Mouse (Mus musculus): ENCODE results near the gene Tac4.

- TF ChIP-seq POLR2A (IDR thresholded peaks at IDR 0.05; ENCODE audit: low read depth, low read length) (no peak), USF1 (IDR thresholded peaks at IDR 0.05; ENCODE audit: low read depth, low read length) (no peak), TCF12 (IDR thresholded peaks at IDR 0.05; ENCODE audit: low read depth, low read length) (no peak), CTCF (conservative IDR thresholded peaks at IDR 0.05 in 1 of 2, IDR thresholded peaks at IDR 0.05 in 1 of 2; ENCODE audit: low read depth in 2 of 2, low read length in 2 of 2) (no peak), MAFK (IDR thresholded peaks at IDR 0.05; ENCODE audit: insufficient replicate concordance, low read length) (no peak), SIN3A (IDR thresholded peaks at IDR 0.05; ENCODE audit: low read length) (no peak), MAZ (IDR thresholded peaks at IDR 0.05; ENCODE audit: low read depth, low read length) (no peak), MAX (IDR thresholded peaks at IDR 0.05; ENCODE audit: low read length) (no peak), ZKSCAN1 (IDR thresholded peaks at IDR 0.05; ENCODE audit: borderline replicate concordance, low read depth, low read length) (no peak)
Observed at GRCm38 (mm10) chr11:95245456-95245855, 15.9 kb upstream of the Tac4 start.
